Mouse (Mus musculus) testis, adult 2 months (tissue): ENCODE measurements at regions not wholly inside any gene's neighbourhood (a gene's known extent, or its start where the extent isn't known, plus 50 kb on each side); places are given as distances from the start of the nearest gene placed in this dataset.

Experiments
- CTCF ChIP-seq: fragments of 200-500 bp; IDR thresholded peaks from 2 replicates; pipeline ENCODE4 v1.5.1; 2012; ENCODE audit warnings: low read depth, mild to moderate bottlenecking, inconsistent platforms, low read length, moderate library complexity; ENCODE audit not compliant: control insufficient read depth, insufficient read depth, insufficient replicate concordance
- POLR2A ChIP-seq: fragments of 200-500 bp; IDR thresholded peaks from 2 replicates; pipeline ENCODE4 v1.6.1; 2012; ENCODE audit warnings: low read depth, mild to moderate bottlenecking, inconsistent platforms, low read length, moderate library complexity; ENCODE audit not compliant: control insufficient read depth

- TF ChIP-seq CTCF (no peak), POLR2A (no peak)
Measured at GRCm38 (mm10) chr11:22635021-22635420, 123.1 kb downstream of the Tmem17 start.
